Mouse (Mus musculus) embryonic facial prominence, embryonic 10.5 days (tissue): ENCODE results near the gene Fgfr2. TPM values are rescaled to one million over a fixed set of nuclear protein-coding genes. Genes with fewer than 3 reads are reported as not detected.
"Not testable (repeated sequence)": the region's sequence is repeated elsewhere in the genome, so short reads cannot be mapped to it uniquely, and the experiment has no call there.

Source experiments
- DNase-seq: peaks from one replicate; pipeline ENCODE4 v3.0.0-alpha.2; 2017; ENCODE audit warnings: low spot score
- H3K27ac ChIP-seq: fragments of 300-500 bp; sonication (generic); replicated peaks from 2 replicates; pipeline ENCODE4 v1.5.1; 2016; ENCODE audit warnings: mild to moderate bottlenecking
- H3K27me3 ChIP-seq: fragments of 300-500 bp; sonication (generic); replicated peaks from 2 replicates; pipeline ENCODE4 v1.6.1; 2016; ENCODE audit warnings: low read depth, mild to moderate bottlenecking; ENCODE audit not compliant: poor library complexity, severe bottlenecking
- H3K36me3 ChIP-seq: fragments of 300-500 bp; sonication (generic); replicated peaks from 2 replicates; pipeline ENCODE4 v1.6.1; 2016; ENCODE audit warnings: mild to moderate bottlenecking, moderate library complexity
- H3K4me1 ChIP-seq: fragments of 300-500 bp; sonication (generic); 2 replicates; pipeline ENCODE4 v1.6.1; 2016
- H3K4me3 ChIP-seq: fragments of 300-500 bp; sonication (generic); 2 replicates; pipeline ENCODE4 v1.5.1; 2016; ENCODE audit warnings: mild to moderate bottlenecking, moderate library complexity
- H3K9me3 ChIP-seq: fragments of 300-500 bp; sonication (generic); 2 replicates; pipeline ENCODE4 v1.6.1; 2016; ENCODE audit warnings: mild to moderate bottlenecking
- WGBS: fragments of 180-500 bp; shearing (Covaris S2); methylation state at CpG from one replicate; pipeline ENCODE4 v1.1.7; 2016; 5-methylcytosine and 5-hydroxymethylcytosine counted together
- polyA plus RNA-seq: library from polyadenylated mRNA; unstranded; fragments of >200 nt; fragmentation: Nextera tagmentation; extraction: Ambion mirVana; gene quantifications from 2 replicates; pipeline ENCODE4 v1.2.1, GENCODE M21; 2016

Fgfr2 gene
- polyA plus RNA-seq, 1 experiment from 2014 or later, result 74.3 TPM

DNA sequence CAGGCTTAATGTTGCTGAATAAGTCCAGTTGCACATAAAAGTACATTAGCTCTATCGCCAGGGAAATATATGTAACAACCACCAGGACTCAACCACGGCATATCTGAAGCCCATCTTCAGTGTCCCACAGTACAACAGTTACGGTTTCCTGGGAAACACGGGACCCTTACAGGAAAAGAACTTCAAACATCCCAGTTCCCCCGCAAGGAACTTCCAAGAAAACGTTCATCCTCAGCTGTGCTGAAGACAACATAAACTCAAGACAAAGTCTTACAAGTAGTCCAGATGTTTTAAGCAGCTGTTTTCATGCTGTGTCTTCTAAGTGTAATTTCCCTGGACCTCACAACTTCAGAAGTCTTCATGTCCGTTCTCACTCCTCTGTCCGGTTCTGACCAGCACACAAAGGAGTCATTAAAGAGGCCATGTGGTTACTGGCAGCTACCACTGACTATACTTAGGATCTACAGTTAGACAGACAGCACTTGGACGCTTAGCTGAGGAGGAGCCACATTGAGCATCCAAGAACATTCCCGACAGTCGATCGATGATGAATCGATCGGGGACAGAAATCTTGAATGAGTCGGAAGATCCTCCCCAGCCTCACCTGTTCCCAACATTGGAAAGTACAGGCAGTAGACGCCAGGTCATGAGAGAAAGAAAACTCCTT, 1713.7 kb downstream of the Fgfr2 start:
- peak; percentile 12 for DNase-seq
- Histone ChIP-seq H3K4me1 (peaks cover 18% of the 10 kb centered on the region), H3K27ac (peak overlapping the region; percentile 95), H3K9me3 (no peaks in the 10 kb centered on the region), H3K36me3 (peaks cover 10% of the 10 kb centered on the region; the same call in 1 of the 2 replicates), H3K27me3 (no peaks in the 10 kb centered on the region), H3K4me3 (peak overlapping the region; percentile 99)
- WGBS, result 9% methylated on average over 16 of the region's 16 CpGs

DNA sequence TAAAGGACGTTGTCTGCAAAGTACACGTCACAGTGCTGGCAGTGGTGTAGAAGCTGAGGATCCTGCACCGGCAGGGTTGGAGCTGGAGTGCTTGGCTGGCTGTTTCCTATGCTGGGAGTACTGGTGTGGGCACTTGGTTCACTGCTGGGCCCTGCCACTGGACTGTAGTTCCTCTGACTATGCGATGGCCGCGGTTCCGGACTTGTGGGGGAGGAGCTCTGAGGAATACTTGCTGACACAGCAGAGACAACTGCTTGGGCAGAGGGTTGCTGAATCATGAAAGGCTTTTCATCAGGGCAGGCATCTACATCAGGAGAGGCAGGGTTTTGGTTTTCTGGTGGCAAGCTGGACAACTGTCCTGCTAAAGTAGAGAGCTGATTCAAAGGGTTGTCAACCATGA, 1731.4 kb downstream of the Fgfr2 start:
- DNase-seq, H3K4me1 ChIP-seq, H3K27me3 ChIP-seq, H3K9me3 ChIP-seq, H3K4me3 ChIP-seq, H3K27ac ChIP-seq: not testable (repeated sequence)
- H3K36me3 ChIP-seq, result peaks cover 69% of the 10 kb centered on the region
- 88% methylated on average over 7 of the region's 7 CpGs for WGBS

DNA sequence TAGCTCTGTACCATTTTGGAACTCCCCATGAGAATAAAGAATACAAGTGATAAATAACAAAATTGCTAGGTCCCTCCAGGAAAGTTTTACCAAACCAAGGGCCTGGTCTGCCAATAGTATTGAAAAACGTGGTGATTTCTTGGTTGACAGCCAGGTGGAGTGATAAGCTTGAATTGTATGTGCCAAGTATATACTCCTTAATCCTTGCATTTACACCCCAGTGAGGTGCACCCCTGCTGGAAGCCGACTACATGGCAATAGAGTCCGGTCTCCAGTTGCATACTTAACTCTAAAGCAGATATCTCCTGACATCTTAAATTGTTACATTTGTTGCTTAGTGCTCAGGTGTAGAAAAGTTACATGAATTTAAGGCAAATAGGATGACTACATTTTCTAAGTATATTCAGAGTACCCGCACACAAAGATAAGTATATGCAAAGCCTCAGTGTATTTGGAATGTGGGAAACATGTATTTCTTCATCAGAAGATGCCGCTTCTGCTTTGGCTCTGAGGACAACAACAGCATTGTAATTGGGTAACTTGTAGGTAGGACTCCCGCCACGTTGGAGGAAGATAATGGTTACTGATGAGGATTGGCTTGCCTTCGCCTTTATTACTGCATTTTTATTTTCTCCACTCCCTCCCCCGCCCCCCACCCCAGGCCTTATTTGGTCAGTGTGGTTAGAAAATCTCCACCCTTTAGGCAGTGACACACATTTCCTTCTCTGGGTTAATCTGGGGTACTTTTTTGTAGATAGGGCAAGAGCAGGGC, 1751.1 kb downstream of the Fgfr2 start:
- WGBS, result 74% methylated on average over 9 of the region's 9 CpGs
- H3K36me3 ChIP-seq, result peaks cover 7% of the 10 kb centered on the region
- H3K27me3 ChIP-seq, result no peaks in the 10 kb centered on the region
- H3K9me3 ChIP-seq, result no peaks in the 10 kb centered on the region
- peaks cover 19% of the 10 kb centered on the region for H3K4me1 ChIP-seq
- H3K4me3 ChIP-seq, result peak overlapping the region; percentile 87
- DNase-seq, result no peak
- H3K27ac ChIP-seq, result peak overlapping the region; percentile 98; the same call in 1 of the 2 replicates

DNA sequence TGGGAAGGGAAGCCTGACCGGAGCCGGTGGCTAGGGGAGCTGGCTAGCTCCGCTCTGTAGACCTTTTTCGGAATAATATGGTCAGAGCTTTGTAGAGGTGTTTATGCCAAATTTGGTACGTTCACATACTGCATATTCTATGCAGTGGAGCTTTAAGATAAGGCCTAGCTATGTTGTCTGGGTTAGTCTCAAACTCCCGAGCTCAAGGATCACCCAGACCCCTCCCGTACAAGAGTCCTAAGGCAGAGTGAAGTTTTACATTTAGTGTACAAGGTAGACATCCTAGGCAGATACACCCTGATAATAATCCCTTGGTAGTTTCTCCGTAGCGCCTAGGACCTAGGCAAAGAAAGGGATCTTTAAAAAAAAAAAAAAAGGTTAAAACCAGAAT, 1751.7 kb downstream of the Fgfr2 start:
- H3K4me1 ChIP-seq, result peaks cover 19% of the 10 kb centered on the region
- DNase-seq, result no peak
- 9% methylated on average over 9 of the region's 9 CpGs for WGBS

DNA sequence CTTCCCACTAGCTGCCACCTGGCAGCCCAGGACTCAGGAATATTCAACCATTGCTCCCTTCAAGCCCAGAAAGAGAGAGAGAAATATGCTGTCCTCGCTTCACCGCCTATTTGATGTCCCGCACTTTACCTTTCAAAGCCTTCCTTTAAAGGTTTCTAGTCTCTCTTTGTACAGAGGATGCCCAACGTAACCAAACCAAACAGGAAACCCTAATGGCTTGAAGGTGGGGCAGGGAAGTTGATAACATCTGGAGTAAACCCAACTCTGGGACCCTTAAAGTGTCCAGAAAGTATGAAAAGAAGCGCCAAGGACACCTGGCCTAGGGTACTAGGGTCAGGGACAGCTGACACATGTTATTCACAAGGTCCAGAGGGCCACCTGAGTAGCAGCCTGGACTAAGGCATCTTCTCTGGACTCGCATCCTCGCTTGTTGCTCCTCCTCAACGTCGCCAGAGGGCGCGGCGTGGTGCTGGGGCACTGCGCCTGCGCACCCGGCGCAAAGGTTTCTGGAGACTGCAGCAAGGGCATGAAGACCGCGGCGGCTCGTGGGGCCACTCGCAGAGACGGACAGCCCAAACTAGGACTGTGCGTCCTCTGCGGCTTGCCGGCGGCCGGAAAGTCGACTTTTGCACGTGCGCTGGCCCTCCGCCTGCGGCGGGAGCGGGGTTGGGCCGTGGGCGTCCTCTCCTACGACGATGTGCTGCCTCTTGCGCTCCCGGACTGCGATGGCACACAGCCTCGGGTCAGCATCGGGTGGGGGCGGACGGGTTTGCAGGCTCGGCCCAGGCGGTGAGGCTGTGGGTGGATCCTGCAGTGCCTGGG, 1752.3 kb downstream of the Fgfr2 start, which contains the start of gene Pstk:
TSS of gene Pstk (plus strand) at position 494 of the 822 bp plus-strand sequence.
- Histone ChIP-seq H3K4me3 (peak within 1 kb of the TSS; percentile 87), H3K4me1 (peaks cover 19% of the 10 kb centered on the region), H3K27me3 (no peaks in the 10 kb centered on the region), H3K36me3 (peaks cover 7% of the 10 kb centered on the region), H3K9me3 (no peaks in the 10 kb centered on the region), H3K27ac (peak within 1 kb of the TSS; percentile 98)
- 5% methylated on average over 47 of the region's 47 CpGs for WGBS
- DNase-seq, result peak; percentile 94

More for the DNA sequence above, 1751.7 kb downstream of the Fgfr2 start:
- peak overlapping the region; percentile 87 for H3K4me3 ChIP-seq
- H3K27me3 ChIP-seq, result no peaks in the 10 kb centered on the region
- peaks cover 7% of the 10 kb centered on the region for H3K36me3 ChIP-seq
- no peaks in the 10 kb centered on the region for H3K9me3 ChIP-seq
- H3K27ac ChIP-seq, result peak overlapping the region; percentile 98

DNA sequence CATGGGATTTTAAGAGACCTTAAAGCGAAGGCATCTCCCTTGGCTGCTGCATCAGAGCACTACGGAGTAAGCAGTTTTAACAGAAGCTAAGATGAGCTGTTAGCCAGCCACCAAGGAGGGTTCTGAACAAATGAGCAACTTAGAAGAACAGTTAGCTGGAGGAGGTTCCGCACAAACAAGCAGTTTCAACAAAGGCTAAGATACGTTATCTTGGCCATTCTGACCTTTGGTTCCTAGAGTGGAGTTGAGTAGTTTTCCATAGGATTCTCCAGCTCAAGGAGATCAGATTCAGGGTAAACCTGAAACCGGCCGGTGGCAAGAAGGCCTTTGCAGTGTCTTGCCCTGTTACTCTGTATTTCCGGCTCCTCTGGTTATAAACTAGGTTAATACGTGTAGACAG, 1759.0 kb downstream of the Fgfr2 start:
- H3K27ac ChIP-seq, result no peak overlapping the region
- WGBS, result 93% methylated on average over 8 of the region's 8 CpGs
- peaks cover 6% of the 10 kb centered on the region; the same call in 1 of the 2 replicates for H3K27me3 ChIP-seq
- H3K4me3 ChIP-seq, result no peak overlapping the region
- peaks cover 19% of the 10 kb centered on the region for H3K36me3 ChIP-seq
- no peak for DNase-seq
- H3K9me3 ChIP-seq, result no peaks in the 10 kb centered on the region
- H3K4me1 ChIP-seq, result peaks cover 17% of the 10 kb centered on the region

DNA sequence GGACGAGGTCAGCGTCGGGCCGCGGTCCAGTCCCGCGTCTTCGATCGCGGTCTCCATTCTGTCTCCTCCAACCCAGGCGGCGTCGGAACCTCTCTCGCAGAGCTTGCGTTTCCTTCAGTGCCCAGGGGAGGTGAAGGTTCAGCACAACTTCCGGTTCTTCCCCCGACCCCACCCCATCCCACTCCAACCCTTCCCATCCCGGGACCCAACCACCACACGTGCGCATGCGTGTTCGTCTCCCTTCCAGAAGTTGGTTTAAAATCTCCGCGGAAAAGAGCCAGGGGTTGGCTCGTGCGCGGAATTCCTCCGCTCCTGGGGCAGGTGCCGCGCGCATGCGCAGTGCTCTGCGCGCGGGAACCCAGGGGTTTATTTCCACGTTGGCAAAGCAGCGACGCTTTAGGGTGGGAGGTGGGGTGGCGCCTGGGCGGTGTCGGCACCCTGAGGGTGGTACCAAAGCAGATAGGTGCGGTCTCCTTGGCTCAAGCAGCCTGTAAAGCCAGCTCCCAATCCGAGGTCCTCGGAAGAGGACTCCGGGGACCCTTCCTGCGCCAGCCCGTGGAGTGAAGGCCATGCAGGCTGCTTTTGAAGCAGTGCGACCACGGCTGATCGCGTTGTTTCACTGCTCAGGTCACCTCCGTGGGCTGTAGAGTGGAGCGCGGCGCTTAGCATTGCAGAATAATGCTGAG, 1760.4 kb downstream of the Fgfr2 start, which contains the start of gene 2310057M21Rik:
TSS of gene 2310057M21Rik (minus strand) at position 145 of the 686 bp plus-strand sequence.
- under 1% methylated on average over 55 of the region's 55 CpGs for WGBS
- Histone ChIP-seq H3K9me3 (no peaks in the 10 kb centered on the region), H3K27ac (peak within 1 kb of the TSS; percentile 94), H3K4me3 (peak within 1 kb of the TSS; percentile 92), H3K27me3 (peaks cover 6% of the 10 kb centered on the region; the same call in 1 of the 2 replicates), H3K36me3 (peaks cover 33% of the 10 kb centered on the region), H3K4me1 (peaks cover 17% of the 10 kb centered on the region)
- DNase-seq, result peak; percentile 98

DNA sequence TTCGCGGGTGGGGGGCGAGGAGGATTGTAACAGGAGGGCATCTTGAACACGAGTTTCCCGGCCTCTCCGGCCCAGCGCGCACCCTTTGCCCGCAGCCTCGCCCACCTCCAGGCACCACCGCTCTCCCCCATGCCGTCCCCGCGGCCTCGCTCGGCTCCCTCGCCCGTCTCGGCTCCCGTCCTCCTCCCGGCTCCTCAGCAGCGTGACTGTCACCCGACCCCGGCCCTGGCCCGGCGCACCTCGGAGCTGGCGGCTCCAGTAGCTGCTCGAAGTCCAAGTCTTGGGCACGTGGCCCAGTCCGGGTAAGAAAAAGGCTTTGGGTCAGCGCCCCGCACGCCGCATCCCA, 1760.9 kb downstream of the Fgfr2 start:
- peak overlapping the region; percentile 94 for H3K27ac ChIP-seq
- H3K4me1 ChIP-seq, result peaks cover 17% of the 10 kb centered on the region
- H3K4me3 ChIP-seq, result peak overlapping the region; percentile 92
- H3K27me3 ChIP-seq, result peaks cover 6% of the 10 kb centered on the region; the same call in 1 of the 2 replicates
- no peak for DNase-seq
- no peaks in the 10 kb centered on the region for H3K9me3 ChIP-seq
- peaks cover 38% of the 10 kb centered on the region for H3K36me3 ChIP-seq
- under 1% methylated on average over 35 of the region's 35 CpGs for WGBS

DNA sequence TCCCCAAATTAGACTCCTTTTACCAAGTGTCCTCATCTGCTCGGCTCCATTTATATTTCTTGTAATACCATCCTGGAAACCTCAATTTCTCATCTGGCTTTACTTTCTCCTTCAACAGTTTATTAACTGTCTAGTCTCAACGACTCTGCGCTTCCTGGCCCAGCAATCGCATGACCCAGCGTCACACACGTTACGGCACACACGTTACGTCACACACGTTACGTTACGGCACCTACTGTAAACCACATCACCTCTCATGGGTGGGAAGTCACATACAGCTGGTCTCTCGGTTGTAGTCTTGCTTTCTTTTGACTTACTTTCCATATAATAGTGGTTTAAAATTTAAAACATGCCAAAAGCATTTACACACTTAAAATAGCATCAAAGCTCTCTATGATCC, 1767.0 kb downstream of the Fgfr2 start:
- peaks cover 91% of the 10 kb centered on the region for H3K36me3 ChIP-seq
- no peaks in the 10 kb centered on the region for H3K27me3 ChIP-seq
- H3K4me3 ChIP-seq, result no peak overlapping the region
- peaks cover 3% of the 10 kb centered on the region for H3K4me1 ChIP-seq
- 94% methylated on average over 13 of the region's 13 CpGs for WGBS
- no peak for DNase-seq
- no peaks in the 10 kb centered on the region for H3K9me3 ChIP-seq
- H3K27ac ChIP-seq, result no peak overlapping the region

DNA sequence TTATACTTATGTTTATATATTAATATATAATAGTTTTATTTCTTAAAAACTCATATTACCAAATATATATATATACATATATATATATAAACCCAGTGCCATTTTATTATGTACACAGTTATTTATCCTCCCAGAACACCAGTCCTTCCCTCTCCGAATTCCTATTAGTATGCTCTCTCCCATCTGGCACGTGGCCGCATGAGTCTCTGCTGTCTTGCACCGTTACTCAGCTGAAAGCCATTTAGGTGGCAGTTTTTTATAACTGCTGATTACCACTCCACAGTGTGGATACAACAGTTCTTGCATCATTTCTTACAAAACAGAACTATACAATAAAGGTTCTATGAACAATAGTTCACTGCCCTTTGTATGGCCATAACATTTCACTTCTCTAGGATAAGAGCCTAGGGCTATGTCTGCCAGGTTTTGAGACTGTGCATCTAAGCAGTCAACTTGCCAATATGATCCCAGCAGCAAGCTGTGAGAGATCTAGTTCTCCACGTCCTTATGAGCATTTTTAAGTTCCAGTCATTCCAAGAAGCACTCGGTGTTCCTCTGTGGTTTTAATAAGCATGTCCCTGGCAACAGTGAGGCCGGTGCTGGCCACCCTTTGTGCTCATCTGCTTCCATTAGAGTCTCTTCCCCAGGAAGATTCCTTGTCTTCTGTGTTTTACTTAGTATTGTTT, 1777.2 kb downstream of the Fgfr2 start:
- H3K27ac ChIP-seq, result no peak overlapping the region
- no peaks in the 10 kb centered on the region for H3K27me3 ChIP-seq
- H3K4me3 ChIP-seq, result no peak overlapping the region
- no peaks in the 10 kb centered on the region for H3K4me1 ChIP-seq
- H3K9me3 ChIP-seq, result no peaks in the 10 kb centered on the region
- no peak for DNase-seq
- H3K36me3 ChIP-seq, result peaks cover 87% of the 10 kb centered on the region
- 88% methylated on average over 7 of the region's 7 CpGs for WGBS

DNA sequence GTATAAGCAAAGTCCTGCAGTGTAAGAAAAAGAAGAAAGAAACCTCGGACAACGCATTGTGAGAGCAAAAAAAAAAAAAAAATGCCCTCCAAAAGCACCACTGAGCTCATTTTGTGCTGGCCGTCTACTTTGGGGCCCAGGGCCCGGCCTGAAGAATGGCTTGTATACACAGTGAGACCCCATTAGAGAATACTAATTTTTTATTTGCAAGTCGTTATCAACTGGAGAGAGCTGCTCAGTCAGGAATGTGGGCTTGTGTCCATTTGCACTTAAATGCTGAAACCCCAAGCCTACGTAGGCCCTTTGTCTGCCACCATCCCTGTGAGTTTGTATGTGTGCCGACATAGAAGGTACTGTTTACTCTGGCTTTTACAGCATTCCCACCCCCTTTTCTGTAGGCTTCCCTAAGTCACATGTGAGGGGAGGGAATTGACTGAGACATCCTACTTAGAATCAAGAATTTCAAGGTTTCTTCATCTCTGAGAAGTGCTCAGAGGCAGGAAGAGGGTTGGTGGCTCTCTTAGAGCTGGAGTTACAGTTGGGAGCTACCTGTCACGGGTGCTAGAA, 1785.6 kb downstream of the Fgfr2 start:
- DNase-seq, result no peak
- peaks cover 36% of the 10 kb centered on the region for H3K36me3 ChIP-seq
- 73% methylated on average over 8 of the region's 8 CpGs for WGBS
- H3K27me3 ChIP-seq, result no peaks in the 10 kb centered on the region
- H3K4me1 ChIP-seq, result no peaks in the 10 kb centered on the region
- H3K27ac ChIP-seq, result no peak overlapping the region
- no peaks in the 10 kb centered on the region for H3K9me3 ChIP-seq
- no peak overlapping the region for H3K4me3 ChIP-seq
